Mouse (Mus musculus): ENCODE data around the gene Fads6. TPM values are rescaled to one million over a fixed set of nuclear protein-coding genes. Genes with fewer than 3 reads are reported as not detected.

Fads6 gene
- total RNA-seq (2021): 18.4 and 21.2 TPM in 2 replicates
- long read RNA-seq, experiment 1, full-length matches to known transcripts: 2 of 5 reads
- long read RNA-seq, experiment 1, partial matches to known transcripts: 0 of 5 reads
- long read RNA-seq, experiment 1, other reads (novel, unspliced or antisense): 3 of 5 reads
- long read RNA-seq, experiment 2, partial matches to known transcripts: 0 of 2 reads
- long read RNA-seq, experiment 2, other reads (novel, unspliced or antisense): 2 of 2 reads

GRCm38 (mm10) chr11:115297214-115297826 lies at the start of gene Fads6:
Fads6 (minus strand) TSS chr11:115297663.
- DNase-seq: peak; percentile 85

- no peak for DNase-seq
These were observed 48.1 kb upstream of the Fads6 start for GRCm38 (mm10) chr11:115345515-115345914.

DNA sequence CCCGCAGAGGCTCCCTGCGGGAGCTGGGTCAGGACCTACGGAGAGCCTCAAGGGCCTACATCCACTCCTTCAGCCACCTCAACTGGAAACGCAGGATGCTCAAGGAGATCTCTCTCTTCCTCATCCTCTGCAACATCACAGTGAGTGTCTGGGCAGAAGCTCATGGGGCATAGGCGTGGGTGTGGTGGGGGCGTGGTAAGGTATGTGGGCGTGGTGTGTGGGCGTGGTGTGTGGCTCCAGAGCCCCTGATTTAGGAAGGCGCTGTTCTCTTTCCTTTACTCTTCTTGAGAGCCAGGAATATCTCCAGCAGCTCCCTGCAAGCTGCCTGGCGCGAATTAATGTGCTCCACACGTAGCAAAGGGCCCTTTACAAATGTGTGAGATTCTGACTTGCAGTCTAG lies 47.5 kb upstream of the Fads6 start:
- DNase-seq: no peak

DNA sequence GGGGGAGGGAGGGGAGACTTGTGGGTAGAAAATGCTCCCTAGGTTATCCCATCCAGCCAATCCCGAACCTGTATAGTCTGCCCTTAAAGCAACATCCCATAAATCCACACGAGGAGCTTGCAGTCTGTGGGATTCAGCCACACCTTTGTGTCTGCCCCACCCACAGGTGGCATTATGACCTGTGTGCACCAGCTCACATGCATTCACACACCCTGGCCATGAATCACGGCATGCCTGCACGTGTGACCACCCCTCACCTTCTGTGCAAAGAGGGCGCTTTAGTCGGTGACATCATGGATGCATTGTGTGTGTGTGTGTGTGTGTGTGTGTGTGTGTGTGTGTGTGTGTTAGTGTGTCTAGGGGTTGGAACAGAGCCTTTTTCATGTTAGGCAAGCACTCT lies 44.4 kb upstream of the Fads6 start:
- DNase-seq: no peak

DNA sequence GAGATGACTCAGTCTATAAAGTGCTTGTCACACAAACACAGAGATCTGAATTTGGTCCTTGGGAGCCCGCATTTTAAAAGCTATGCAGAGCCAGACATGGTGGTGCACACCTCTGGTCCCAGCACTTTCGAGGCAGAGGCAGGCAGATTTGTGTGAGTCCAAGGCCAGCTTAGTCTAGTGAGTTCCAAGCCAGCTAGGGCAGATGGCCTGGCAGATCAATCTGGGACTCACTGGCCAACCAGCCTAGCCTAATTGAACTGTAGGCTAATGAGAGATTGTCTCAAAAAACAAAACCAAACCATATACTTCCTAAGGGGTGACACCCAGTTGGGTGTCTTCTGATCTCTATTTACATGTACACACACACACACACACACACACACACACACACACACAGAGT lies 43.8 kb upstream of the Fads6 start:
- no peak for DNase-seq

GRCm38 (mm10) chr11:115337826-115338225 lies 40.4 kb upstream of the Fads6 start:
- DNase-seq: no peak

DNA sequence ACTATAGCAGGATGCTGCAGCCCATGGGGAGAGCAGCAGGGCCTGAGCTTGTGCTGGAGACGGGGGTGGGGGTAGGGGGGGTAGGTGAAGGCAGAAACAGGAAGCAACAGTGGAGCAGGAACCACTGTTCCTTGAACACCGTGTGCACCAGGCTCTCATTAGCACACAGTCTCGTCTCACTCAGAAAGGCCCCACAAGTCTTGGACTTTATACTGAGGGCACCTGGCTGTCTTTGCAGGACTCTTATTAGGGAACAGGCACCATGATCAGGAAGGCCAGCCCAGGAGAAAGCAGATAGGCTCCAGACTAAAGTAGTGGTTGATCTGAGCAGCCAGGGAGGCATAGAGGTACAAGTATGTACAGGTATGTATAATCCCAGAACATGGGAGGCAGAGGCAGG lies 39.9 kb upstream of the Fads6 start:
- DNase-seq: no peak

GRCm38 (mm10) chr11:115336115-115336514 lies 38.7 kb upstream of the Fads6 start:
- no peak for DNase-seq

GRCm38 (mm10) chr11:115335223-115335622 lies 37.8 kb upstream of the Fads6 start:
- DNase-seq: peak; percentile 60

GRCm38 (mm10) chr11:115334531-115334930 lies 37.1 kb upstream of the Fads6 start, which contains the start of gene Otop3:
Otop3 (plus strand) TSS chr11:115334731.
- no peak for DNase-seq

DNA sequence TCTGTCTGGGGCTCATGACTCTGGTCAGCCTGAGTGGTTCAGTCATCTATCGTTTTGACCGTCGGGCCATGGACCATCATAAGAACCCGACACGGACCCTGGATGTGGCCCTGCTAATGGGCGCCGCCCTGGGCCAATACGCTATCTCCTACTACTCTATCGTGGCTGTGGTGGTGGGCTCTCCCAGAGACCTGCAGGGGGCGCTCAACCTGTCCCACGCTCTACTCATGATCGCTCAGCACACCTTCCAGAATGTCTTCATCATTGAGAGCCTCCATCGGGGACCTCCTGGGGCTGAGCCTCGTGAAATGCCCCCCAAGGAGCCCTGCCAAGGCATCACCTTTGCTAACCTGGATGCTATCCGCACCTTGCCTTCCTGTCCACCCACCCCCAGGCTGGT lies 31.9 kb upstream of the Fads6 start:
- no peak for DNase-seq

DNA sequence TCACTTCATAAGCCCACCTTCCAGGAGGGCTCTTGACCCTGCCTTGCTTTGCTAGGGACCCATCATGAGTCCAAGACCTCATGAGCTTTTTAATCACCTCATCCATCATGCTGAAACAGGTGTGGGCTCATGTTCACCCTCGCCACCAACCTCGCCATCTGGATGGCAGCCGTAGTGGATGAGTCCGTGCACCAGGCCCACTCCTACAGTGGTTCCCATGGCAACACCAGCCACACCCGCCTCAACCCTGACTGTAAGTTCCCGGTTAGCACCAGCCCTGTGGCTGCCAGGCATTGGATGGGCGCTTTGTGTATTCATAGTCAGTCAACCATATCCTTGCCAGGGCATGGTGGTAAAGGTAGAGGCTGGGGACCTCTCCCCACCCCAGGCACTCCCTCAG lies 29.3 kb upstream of the Fads6 start:
- DNase-seq: no peak

DNA sequence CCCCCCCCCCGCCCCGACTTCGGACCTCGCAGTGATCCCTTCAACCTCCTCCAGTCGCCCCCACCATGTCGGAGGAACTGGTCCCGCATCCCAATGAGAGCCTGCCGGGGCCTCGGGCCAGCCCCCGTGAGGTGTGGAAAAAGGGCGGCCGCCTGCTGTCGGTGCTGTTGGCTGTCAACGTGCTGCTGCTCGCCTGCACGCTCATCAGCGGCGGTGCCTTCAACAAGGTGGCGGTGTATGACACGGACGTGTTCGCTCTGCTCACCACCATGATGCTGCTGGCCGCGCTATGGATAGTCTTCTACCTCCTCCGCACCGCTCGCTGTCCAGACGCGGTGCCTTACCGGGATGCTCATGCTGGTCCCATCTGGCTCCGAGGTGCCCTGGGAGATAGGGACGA lies 25.9 kb upstream of the Fads6 start:
- no peak for DNase-seq

DNA sequence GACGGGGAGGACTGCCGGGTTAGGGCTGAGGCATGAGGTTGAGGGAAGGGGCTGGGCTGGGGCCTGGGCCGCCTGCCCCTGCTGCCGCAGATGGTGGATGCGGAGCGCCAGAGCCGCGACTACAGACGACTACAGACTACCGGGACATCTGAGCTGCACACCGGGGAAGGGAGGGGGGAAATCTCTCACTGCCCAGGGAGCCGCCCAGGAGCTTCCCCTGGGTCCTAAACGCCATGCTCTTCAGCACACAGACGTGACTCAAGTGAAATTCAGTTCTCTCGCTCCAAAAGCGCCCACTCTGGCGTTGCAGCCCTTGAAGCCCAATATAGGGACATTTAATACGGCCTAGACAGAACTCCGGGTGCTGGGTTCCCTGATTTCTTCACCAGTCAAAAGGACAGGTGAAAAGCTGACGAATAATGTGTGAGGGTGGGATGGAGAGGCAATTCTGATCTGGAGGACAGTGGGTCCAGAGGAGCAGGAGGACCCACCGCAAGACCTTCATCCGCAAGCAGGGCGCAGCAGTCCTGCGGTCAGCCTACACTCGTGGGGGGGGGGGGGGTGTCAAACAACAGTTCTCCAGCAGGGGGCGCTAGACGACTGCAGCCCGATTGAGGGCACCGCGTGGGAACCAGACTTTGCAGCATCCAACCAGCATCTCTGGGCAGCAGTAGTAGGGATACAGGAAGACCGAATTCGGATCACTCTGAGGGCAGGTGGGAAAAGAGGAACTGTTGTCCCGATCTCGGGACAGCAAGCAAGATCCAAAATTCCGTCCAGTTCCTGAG lies 24.6 kb upstream of the Fads6 start, which contains the start of gene Ush1g:
Gene Ush1g, minus strand, starts transcription at position 136 of the 788 bp plus-strand sequence.
- DNase-seq: peak; percentile 84

- DNase-seq: no peak
These were observed 22.4 kb upstream of the Fads6 start for GRCm38 (mm10) chr11:115319704-115320383.

DNA sequence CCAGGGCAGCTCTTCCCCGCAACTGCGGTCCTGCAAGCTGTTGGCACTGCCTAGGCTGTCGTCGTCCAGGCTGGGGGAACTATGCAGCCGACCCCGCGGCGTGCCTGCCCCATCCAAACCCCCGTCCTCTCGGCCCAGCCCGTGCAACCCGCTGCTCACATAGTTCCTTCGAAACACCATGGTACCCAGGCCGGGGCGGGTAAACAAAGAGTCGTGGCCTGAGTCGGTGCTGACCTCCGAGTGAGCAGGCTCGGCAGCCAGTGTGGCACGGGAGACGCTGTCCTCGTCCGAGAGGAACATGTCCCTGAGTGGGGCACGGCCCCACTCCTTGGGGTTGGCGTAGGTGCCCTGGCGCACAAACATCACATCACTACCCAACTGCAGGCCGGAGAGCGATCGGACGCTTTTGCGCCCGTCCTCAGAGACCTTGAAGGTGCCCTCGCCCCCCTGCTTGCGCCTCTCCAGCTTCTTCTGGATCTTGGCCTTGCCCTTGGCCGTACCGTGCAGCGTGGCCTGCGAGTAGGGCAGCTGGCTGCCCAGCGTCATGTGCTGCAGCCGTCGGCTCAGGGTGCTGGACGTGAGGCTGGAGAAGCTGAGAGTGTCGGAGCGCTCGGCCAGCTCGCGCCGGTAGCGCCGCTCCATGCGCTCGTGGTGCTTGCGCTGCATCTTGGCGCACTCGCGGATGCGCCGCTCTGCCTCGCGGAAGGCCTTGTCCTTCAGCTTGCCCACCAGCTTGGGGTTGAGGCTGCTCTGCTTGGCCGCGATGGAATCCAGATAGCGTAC lies 21.0 kb upstream of the Fads6 start:
- peak; percentile 51 for DNase-seq

- DNase-seq: no peak
These were observed 19.7 kb upstream of the Fads6 start for GRCm38 (mm10) chr11:115317204-115317603.

- DNase-seq: peak; percentile 39
These were observed 16.8 kb upstream of the Fads6 start for GRCm38 (mm10) chr11:115314249-115314648.

- DNase-seq: no peak
These were observed 11.3 kb upstream of the Fads6 start for GRCm38 (mm10) chr11:115308781-115309180.

DNA sequence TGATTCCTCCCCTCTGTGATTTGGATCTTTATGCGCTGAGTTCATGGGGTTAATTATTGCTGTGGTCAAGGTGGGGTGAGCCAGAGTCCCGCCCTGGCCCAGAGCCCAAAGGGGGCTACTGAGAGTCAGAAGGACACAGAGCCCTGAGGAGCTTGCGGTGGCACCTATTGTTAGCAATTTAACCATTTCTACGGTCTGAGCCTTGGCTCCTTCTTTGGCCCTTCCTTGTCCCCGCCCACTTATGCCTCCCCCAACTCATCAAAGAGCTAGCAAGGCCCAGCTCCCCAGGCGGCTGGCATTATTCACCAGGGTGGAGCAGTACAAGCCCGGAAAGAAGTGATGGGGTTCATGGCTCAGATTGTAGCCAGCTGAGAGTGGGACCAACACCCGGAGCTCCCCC lies 9.4 kb upstream of the Fads6 start, which contains the start of gene Otop2:
Gene Otop2, plus strand, starts transcription at position 301 of the 400 bp plus-strand sequence.
- no peak for DNase-seq

GRCm38 (mm10) chr11:115303167-115303566 lies 5.7 kb upstream of the Fads6 start:
- DNase-seq: peak; percentile 46

- DNase-seq: no peak
These were observed 3.9 kb upstream of the Fads6 start for GRCm38 (mm10) chr11:115301351-115301750.
